Mouse (Mus musculus) gastrocnemius, adult 8-10 months (tissue): ENCODE data around the gene Gnmt. TPM values are rescaled to one million over a fixed set of nuclear protein-coding genes. Genes with fewer than 3 reads are reported as not detected.

Experiments
- total RNA-seq, 4 experiments: library from RNA; stranded (reverse); gene quantifications; 2 replicates each; pipeline ENCODE4 v1.2.4; 2022

Gene Gnmt
- total RNA-seq, 4 experiments from 2014 or later = 0.65 to 5.1 (median 1.9) TPM

Other genes starting within 250 kb of the Gnmt start
- gene Ttbk1, start 241.5 kb downstream of the Gnmt start, total RNA-seq = under 1 TPM; 0.05 to 0.16 (median 0.08) TPM
- gene Dnph1, start 232.5 kb downstream of the Gnmt start, total RNA-seq = 1 to 10 TPM; 5.2 to 8.5 (median 7.1) TPM
- gene Cul9, start 182.8 kb downstream of the Gnmt start, total RNA-seq = 10 to 100 TPM; 15.2 to 16.6 (median 15.4) TPM
- gene Srf, start 173.0 kb downstream of the Gnmt start, total RNA-seq = 10 to 100 TPM; 81.6 to 89.5 (median 87.8) TPM
- under 1 TPM; 0.15 to 0.38 (median 0.30) TPM for gene Ptk7, start 99.7 kb downstream of the Gnmt start, total RNA-seq
- gene Klc4, start 83.1 kb downstream of the Gnmt start, total RNA-seq = 10 to 100 TPM; 13.2 to 14.4 (median 13.5) TPM
- gene Mrpl2, start 82.9 kb downstream of the Gnmt start, total RNA-seq = 100 to 1,000 TPM in 2 of 4 experiments, 10 to 100 TPM in 2; 88.6 to 106 (median 98.1) TPM
- 1 to 10 TPM; 2.7 to 3.7 (median 3.0) TPM for gene Cul7, start 78.8 kb downstream of the Gnmt start, total RNA-seq
- gene Rrp36, start 54.8 kb downstream of the Gnmt start, total RNA-seq = 10 to 100 TPM in 1 of 4 experiments, 1 to 10 TPM in 3; 8.7 to 10.7 (median 9.2) TPM
- gene Mea1, start 50.4 kb downstream of the Gnmt start, total RNA-seq = 10 to 100 TPM; 36.9 to 42.6 (median 39.8) TPM
- 10 to 100 TPM; 61.0 to 83.8 (median 75.5) TPM for gene Klhdc3, start 48.3 kb downstream of the Gnmt start, total RNA-seq
- 10 to 100 TPM; 25.5 to 28.1 (median 26.8) TPM for gene Ppp2r5d, start 24.1 kb downstream of the Gnmt start, total RNA-seq
- gene Pex6, start 17.7 kb downstream of the Gnmt start, total RNA-seq = 10 to 100 TPM; 12.9 to 18.6 (median 16.0) TPM
- 1 to 10 TPM; 4.6 to 9.4 (median 6.4) TPM for gene Cnpy3, start 23.0 kb upstream of the Gnmt start, total RNA-seq
- gene Ptcra, start 34.5 kb upstream of the Gnmt start, total RNA-seq = not detected
- gene 2310039H08Rik, start 43.5 kb upstream of the Gnmt start, total RNA-seq = 10 to 100 TPM; 37.5 to 45.9 (median 39.9) TPM
- 10 to 100 TPM; 35.1 to 39.6 (median 37.4) TPM for gene Rpl7l1, start 53.5 kb upstream of the Gnmt start, total RNA-seq
- 10 to 100 TPM; 11.2 to 15.0 (median 12.5) TPM for gene Bicral, start 129.3 kb upstream of the Gnmt start, total RNA-seq
- 1 to 10 TPM; 7.4 to 9.4 (median 7.9) TPM for gene Tbcc, start 161.5 kb upstream of the Gnmt start, total RNA-seq
- not detected for gene Prph2, start 181.3 kb upstream of the Gnmt start, total RNA-seq